Mouse (Mus musculus) colon, adult 2 months (tissue): ENCODE measurements around the gene Lsm6. TPM values are rescaled to one million over a fixed set of nuclear protein-coding genes. Genes with fewer than 3 reads are reported as not detected.

ENCODE experiments used
- polyA plus RNA-seq: library from polyadenylated mRNA; depleted of rRNA; stranded (reverse); fragments of >200 nt; gene quantifications from 2 replicates; pipeline ENCODE4 v1.2.3, GENCODE M21; 2012; rRNA removed

Lsm6 gene
- 2.6 and 2.9 TPM in 2 replicates for polyA plus RNA-seq

GRCm38 (mm10) chr8:78820673-78821310 is at the start of gene Lsm6:
Gene Lsm6, minus strand, starts transcription at chr8:78821140.

Other genes with a start within 250 kb of the Lsm6 start
- gene Zfp827, start 207.3 kb upstream of the Lsm6 start, polyA plus RNA-seq: 11.7 and 13.2 TPM in 2 replicates